Comparison of ENCODE assay signal across 20 mouse cellular contexts in the genomic region with DNA sequence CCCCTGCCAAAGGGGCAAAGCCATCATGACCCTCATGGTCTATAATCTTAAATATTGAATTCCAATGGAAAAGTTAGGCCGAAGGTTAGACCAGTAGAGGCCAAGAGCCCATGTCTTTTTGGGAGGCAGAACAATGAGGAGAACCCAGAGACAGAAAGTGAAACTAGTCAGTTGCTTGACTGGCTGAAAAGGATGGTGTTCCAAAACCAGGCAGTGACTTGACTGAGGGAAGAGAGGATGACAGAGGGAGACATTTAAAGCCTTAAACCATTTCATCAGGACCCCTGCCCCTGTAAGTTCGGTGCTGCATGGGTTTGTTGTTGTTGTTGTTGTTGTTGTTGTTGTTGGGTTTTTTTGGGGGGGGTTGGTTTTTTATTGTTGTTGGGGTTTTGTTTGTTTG.
DNase-seq lines count a peak whose midpoint lies in the region; TF ChIP-seq lines count a peak whose summit lies in the region.
"Had no signal": no experiment of that assay in that cellular context is flagged by ENCODE, and none has a peak within 500 bp of the region (broad histone marks: within the 10 kb centered on the region; RNA-seq: fewer than 3 reads in every experiment).

No protein-coding gene starts in this region.

- no peak for TF ChIP-seq RAD21 in MEL (IDR thresholded peaks at IDR 0.05; ENCODE audit: low read depth, low read length)

- TF ChIP-seq POLR2A in MEL (IDR thresholded peaks at IDR 0.05; ENCODE audit: control insufficient read depth in 1 of 2, insufficient read depth in 1 of 2, low read depth in 1 of 2, low read length in 2 of 2, poor library complexity in 1 of 2), result no peak
- TF ChIP-seq POLR2A in embryonic fibroblast, embryonic 13.5 days (IDR thresholded peaks at IDR 0.05; ENCODE audit: low read depth, low read length), result no peak

- no peak overlapping the region for H3K4me3 ChIP-seq in layer of hippocampus, adult 2 months
- H3K4me3 ChIP-seq in MEL (ENCODE audit: control insufficient read depth in 1 of 2, insufficient read depth in 1 of 2, low read depth in 2 of 2, low read length in 2 of 2), result peak overlapping the region; percentile 59 to 71
- H3K4me3 ChIP-seq in embryonic fibroblast, embryonic 13.5 days (ENCODE audit: insufficient read depth, low read length), result no peak overlapping the region
- H3K4me3 ChIP-seq: embryonic facial prominence, embryonic 12.5 days; forebrain, embryonic 15.5 days; limb, embryonic 13.5 days; midbrain, embryonic 15.5 days had no signal

- no peak for TF ChIP-seq CTCF in layer of hippocampus, adult 2 months (conservative IDR thresholded peaks at IDR 0.05)
- TF ChIP-seq CTCF in MEL (IDR thresholded peaks at IDR 0.05 in 2 of 3, conservative IDR thresholded peaks at IDR 0.05 in 1 of 3; ENCODE audit: control insufficient read depth in 1 of 3, insufficient read depth in 1 of 3, low read depth in 2 of 3, low read length in 3 of 3, poor library complexity in 1 of 3, severe bottlenecking in 1 of 3), result no peak
- TF ChIP-seq CTCF in embryonic fibroblast, embryonic 13.5 days (IDR thresholded peaks at IDR 0.05; ENCODE audit: borderline replicate concordance, insufficient read depth, low read length), result no peak

- peak overlapping the region; percentile 47; the same call in 1 of the 2 replicates for H3K9ac ChIP-seq in MEL (ENCODE audit: control insufficient read depth, low read depth, low read length, poor library complexity, severe bottlenecking)
- H3K9ac ChIP-seq: embryonic facial prominence, embryonic 12.5 days; forebrain, embryonic 15.5 days; limb, embryonic 13.5 days; liver, embryonic 14.5 days; midbrain, embryonic 15.5 days had no signal

- no peaks in the 10 kb centered on the region; a peak in 1 of 4 replicates for H3K36me3 ChIP-seq in MEL (ENCODE audit: control insufficient read depth in 1 of 2, insufficient read depth in 2 of 2, low read length in 2 of 2)
- H3K36me3 ChIP-seq: embryonic facial prominence, embryonic 12.5 days; forebrain, embryonic 15.5 days; limb, embryonic 13.5 days; midbrain, embryonic 15.5 days had no signal

- peaks cover 0 to 2% of the 10 kb centered on the region in 2 experiments; a peak in 2 of 4 replicates for H3K27me3 ChIP-seq in MEL (ENCODE audit: control insufficient read depth in 1 of 2, insufficient read depth in 2 of 2, low read length in 2 of 2)
- H3K27me3 ChIP-seq: embryonic facial prominence, embryonic 12.5 days; forebrain, embryonic 15.5 days; midbrain, embryonic 15.5 days had no signal

- H3K27ac ChIP-seq in layer of hippocampus, adult 2 months, result peak overlapping the region; percentile 75
- no peak overlapping the region for H3K27ac ChIP-seq in MEL (ENCODE audit: control insufficient read depth, low read depth, low read length)
- 0 out of 2 replicates have a peak overlapping the region, but pooled peaks have one; percentile 45 for H3K27ac ChIP-seq in embryonic fibroblast, embryonic 13.5 days (ENCODE audit: insufficient read depth, low read length)
- H3K27ac ChIP-seq: embryonic facial prominence, embryonic 12.5 days; forebrain, embryonic 15.5 days; limb, embryonic 13.5 days; liver, embryonic 14.5 days; macrophage; midbrain, embryonic 15.5 days; stomach, postnatal 0 days had no signal

- no peaks in the 10 kb centered on the region for H3K4me1 ChIP-seq in MEL (ENCODE audit: control insufficient read depth in 1 of 2, insufficient read depth in 2 of 2, low read length in 2 of 2)
- H3K4me1 ChIP-seq in embryonic fibroblast, embryonic 13.5 days (ENCODE audit: control insufficient read depth, insufficient read depth, low read length), result peaks cover 4% of the 10 kb centered on the region; the same call in 1 of the 2 replicates
- H3K4me1 ChIP-seq: midbrain, embryonic 15.5 days had no signal

- no peak for TF ChIP-seq EP300 in MEL (IDR thresholded peaks at IDR 0.05; ENCODE audit: low read depth in 1 of 2, low read length in 2 of 2)

- DNase-seq in layer of hippocampus, adult 2 months (ENCODE audit: low spot score in 2 of 2), result no peak
- DNase-seq in layer of hippocampus, adult 18-20 months (ENCODE audit: low spot score in 2 of 2), result no peak
- DNase-seq in MEL (ENCODE audit: low read depth, low spot score), result no peak
- DNase-seq in right cerebral cortex, adult 18-20 months, result no peak
- DNase-seq in layer of hippocampus, postnatal 36 days, result no peak
- DNase-seq in cerebellum, adult 11 months, result no peak
- DNase-seq: adrenal gland, adult 2 months; cerebellum, adult 8-10 months; heart, postnatal 4 days; kidney, adult 18-20 months; kidney, postnatal 4 days; right cerebral cortex, postnatal 4 days had no signal

- no peaks in the 10 kb centered on the region for H3K9me3 ChIP-seq in MEL (replicated peaks; ENCODE audit: insufficient read depth, low read length)
- H3K9me3 ChIP-seq: embryonic facial prominence, embryonic 12.5 days; forebrain, embryonic 15.5 days; limb, embryonic 13.5 days; midbrain, embryonic 15.5 days had no signal

- no peaks in the 10 kb centered on the region for H3K79me2 ChIP-seq in MEL (ENCODE audit: control insufficient read depth, insufficient read depth, low read length, poor library complexity)

TF ChIP-seq in MEL, 35 proteins besides CTCF, POLR2A, EP300 and RAD21:
- no peak for TF ChIP-seq ETS1 (IDR thresholded peaks at IDR 0.05; ENCODE audit: low read depth, low read length)

Comparison
In these comparisons a context has a peak if more than half of its experiments do, and no peak if none do; other contexts are left out.
1. H3K4me3 ChIP-seq: peak in MEL (2 of 2); none in layer of hippocampus, adult 2 months (single experiment) and embryonic fibroblast, embryonic 13.5 days (single experiment).